Mouse (Mus musculus): Measurements from ENCODE around the gene Cdh23. TPM values are rescaled to one million over a fixed set of nuclear protein-coding genes. Genes with fewer than 3 reads are reported as not detected.
A peak's percentile ranks its signal among the peaks of the same experiment; 100 is the strongest.

Gene Cdh23
- polyA plus RNA-seq, 1 experiment: 2.1 TPM

DNA sequence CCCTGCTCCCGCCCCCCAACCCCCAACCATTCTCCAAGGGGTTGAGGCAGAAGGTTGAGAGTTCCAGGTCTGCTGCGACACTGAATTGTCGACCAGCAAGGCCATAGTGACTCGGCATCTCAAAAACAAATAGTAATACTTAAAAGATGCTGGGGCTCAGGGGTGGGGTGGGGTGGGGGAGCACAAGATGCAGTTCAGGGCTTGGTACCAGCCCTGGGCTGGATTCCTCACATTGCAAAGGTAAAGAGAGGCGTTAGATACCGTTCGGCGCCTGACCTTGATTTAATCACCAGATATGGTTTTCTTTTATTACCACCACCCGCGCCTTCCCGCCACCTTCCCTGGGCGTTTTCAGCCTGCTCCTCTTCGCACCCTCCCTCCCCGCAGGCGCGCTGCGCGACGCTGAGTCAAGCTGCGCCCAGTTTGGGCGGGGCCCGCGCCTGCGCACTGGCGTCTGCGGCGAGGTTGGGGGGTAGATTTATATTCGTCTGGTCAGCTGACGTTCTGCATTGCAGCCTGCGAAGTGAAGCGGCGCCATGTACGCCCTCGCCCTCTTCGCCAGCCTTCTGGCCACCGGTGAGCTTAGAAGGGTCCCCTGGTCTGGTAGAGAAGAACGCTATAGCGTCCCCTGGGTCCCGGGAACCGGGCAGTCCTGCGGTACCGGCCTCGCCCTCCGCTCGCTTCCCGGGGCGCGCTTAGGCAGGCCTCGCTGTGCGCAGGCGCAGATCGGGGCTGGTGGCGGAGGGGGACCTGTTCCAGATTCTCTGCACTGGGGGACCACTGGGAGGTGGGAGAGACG, 418.9 kb downstream of the Cdh23 start, which contains the start of gene Psap:
Psap (plus strand) TSS at position 421 of the 799 bp plus-strand sequence.
- Histone ChIP-seq H3K4me2 (ENCODE audit: low read depth) (peak within 1 kb of the TSS; percentile 91), H3K4me3 (peak within 1 kb of the TSS; percentile 97), H3K36me3 (ENCODE audit: control insufficient read depth, insufficient read depth) (no peaks in the 10 kb centered on the region), H3K27me3 (ENCODE audit: control insufficient read depth, insufficient read depth, insufficient read length) (no peaks in the 10 kb centered on the region), H3ac (ENCODE audit: control insufficient read depth, insufficient read length) (peak within 1 kb of the TSS; percentile 31), H3K79me2 (ENCODE audit: control insufficient read depth, insufficient read depth) (peaks cover 49% of the 10 kb centered on the region)
- TF ChIP-seq USF1 (IDR thresholded peaks at IDR 0.05; ENCODE audit: low read depth) (peak; percentile 78), TCF3 (IDR thresholded peaks at IDR 0.05; ENCODE audit: insufficient read length, low read depth) (no peak), E2F4 (IDR thresholded peaks at IDR 0.05; ENCODE audit: insufficient read depth) (peak; percentile 30), TCF12 (IDR thresholded peaks at IDR 0.05; ENCODE audit: insufficient read depth, poor library complexity, severe bottlenecking) (no peak), MYOG (IDR thresholded peaks at IDR 0.05; ENCODE audit: control insufficient read depth in 1 of 3, insufficient read depth in 1 of 3, insufficient read length in 2 of 3, low read depth in 2 of 3) (peak in 1 of 3 experiments; percentile 66), POLR2A (IDR thresholded peaks at IDR 0.05; ENCODE audit: insufficient read length, low read depth) (peak; percentile 97), CEBPB (IDR thresholded peaks at IDR 0.05; ENCODE audit: insufficient read depth, poor library complexity, severe bottlenecking) (no peak), MYOD1 (IDR thresholded peaks at IDR 0.05; ENCODE audit: control insufficient read depth in 1 of 3, insufficient read length in 2 of 3, low read depth in 2 of 3) (peak in 1 of 3 experiments; percentile 33), POLR2AphosphoS2 (IDR thresholded peaks at IDR 0.05; ENCODE audit: insufficient read length, low read depth) (peak; percentile 98), REST (IDR thresholded peaks at IDR 0.05; ENCODE audit: insufficient read depth, insufficient read length) (no peak), MAX (IDR thresholded peaks at IDR 0.05; ENCODE audit: low read depth) (no peak), SRF (IDR thresholded peaks at IDR 0.05; ENCODE audit: control insufficient read depth, insufficient read length, low read depth) (peak; percentile 49)

DNA sequence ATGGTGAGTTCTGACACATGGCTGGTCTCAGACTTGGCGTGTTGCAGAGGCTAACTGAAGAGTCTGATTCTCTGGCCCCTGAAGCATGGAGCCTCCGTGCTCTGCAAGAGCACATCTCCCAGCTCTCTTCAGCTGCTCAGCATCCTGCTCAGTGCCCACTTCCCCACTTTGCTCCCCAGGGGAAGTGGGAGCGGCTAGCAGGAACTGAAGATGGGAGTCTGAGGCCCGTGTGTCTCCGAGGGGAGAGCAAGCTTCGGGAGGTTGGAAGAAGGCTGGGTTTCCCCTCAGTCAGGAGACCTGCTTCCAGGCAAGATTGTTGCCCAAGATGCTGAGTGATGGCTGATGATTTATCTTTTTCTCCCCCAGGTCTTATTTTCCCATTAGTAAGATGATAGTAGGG, 422.9 kb downstream of the Cdh23 start:
- no peaks in the 10 kb centered on the region for H3K27me3 ChIP-seq (ENCODE audit: control insufficient read depth, insufficient read depth, insufficient read length)
- no peak overlapping the region for H3ac ChIP-seq (ENCODE audit: control insufficient read depth, insufficient read length)
- no peak overlapping the region for H3K4me2 ChIP-seq (ENCODE audit: low read depth)
- TF ChIP-seq SRF (IDR thresholded peaks at IDR 0.05; ENCODE audit: control insufficient read depth, insufficient read length, low read depth): no peak
- no peak for TF ChIP-seq TCF12 (IDR thresholded peaks at IDR 0.05; ENCODE audit: insufficient read depth, poor library complexity, severe bottlenecking)
- no peak for TF ChIP-seq POLR2AphosphoS2 (IDR thresholded peaks at IDR 0.05; ENCODE audit: insufficient read length, low read depth)
- no peak for TF ChIP-seq MAX (IDR thresholded peaks at IDR 0.05; ENCODE audit: low read depth)
- TF ChIP-seq REST (IDR thresholded peaks at IDR 0.05; ENCODE audit: insufficient read depth, insufficient read length): no peak
- no peak overlapping the region for H3K4me3 ChIP-seq
- H3K36me3 ChIP-seq (ENCODE audit: control insufficient read depth, insufficient read depth): no peaks in the 10 kb centered on the region
- H3K79me2 ChIP-seq (ENCODE audit: control insufficient read depth, insufficient read depth): peaks cover 9% of the 10 kb centered on the region

DNA sequence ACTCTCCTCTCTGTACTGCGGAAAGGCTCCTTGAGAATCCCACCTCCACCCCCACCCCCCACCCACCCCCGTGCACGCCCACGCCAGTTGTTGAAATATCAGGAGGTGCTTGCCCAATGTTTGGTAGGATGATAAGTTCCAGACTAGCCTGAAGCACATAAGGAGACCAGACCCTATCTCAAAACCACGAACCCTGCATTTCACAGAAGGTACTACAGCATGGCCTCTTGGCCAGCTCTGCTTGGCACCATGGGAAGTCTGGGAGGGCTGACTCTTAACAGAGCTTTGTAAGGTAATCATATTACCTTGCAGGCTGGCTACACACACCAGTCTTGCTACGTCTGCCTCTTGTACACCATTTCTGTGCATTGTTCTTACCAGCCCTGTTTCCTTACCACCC, 424.0 kb downstream of the Cdh23 start:
- Histone ChIP-seq H3K79me2 (ENCODE audit: control insufficient read depth, insufficient read depth) (no peaks in the 10 kb centered on the region), H3K4me2 (ENCODE audit: low read depth) (no peak overlapping the region), H3K27me3 (ENCODE audit: control insufficient read depth, insufficient read depth, insufficient read length) (no peaks in the 10 kb centered on the region), H3K4me3 (no peak overlapping the region), H3K36me3 (ENCODE audit: control insufficient read depth, insufficient read depth) (no peaks in the 10 kb centered on the region), H3ac (ENCODE audit: control insufficient read depth, insufficient read length) (no peak overlapping the region)
- no peak for TF ChIP-seq SRF (IDR thresholded peaks at IDR 0.05; ENCODE audit: control insufficient read depth, insufficient read length, low read depth)
- no peak for TF ChIP-seq MYOG (IDR thresholded peaks at IDR 0.05; ENCODE audit: control insufficient read depth in 1 of 3, insufficient read depth in 1 of 3, insufficient read length in 2 of 3, low read depth in 2 of 3)
- no peak for TF ChIP-seq USF1 (IDR thresholded peaks at IDR 0.05; ENCODE audit: low read depth)
- TF ChIP-seq MYOD1 (IDR thresholded peaks at IDR 0.05; ENCODE audit: control insufficient read depth in 1 of 3, insufficient read length in 2 of 3, low read depth in 2 of 3): no peak
- no peak for TF ChIP-seq CEBPB (IDR thresholded peaks at IDR 0.05; ENCODE audit: insufficient read depth, poor library complexity, severe bottlenecking)
- TF ChIP-seq E2F4 (IDR thresholded peaks at IDR 0.05; ENCODE audit: insufficient read depth): no peak
- TF ChIP-seq MAX (IDR thresholded peaks at IDR 0.05; ENCODE audit: low read depth): no peak
- TF ChIP-seq REST (IDR thresholded peaks at IDR 0.05; ENCODE audit: insufficient read depth, insufficient read length): no peak

DNA sequence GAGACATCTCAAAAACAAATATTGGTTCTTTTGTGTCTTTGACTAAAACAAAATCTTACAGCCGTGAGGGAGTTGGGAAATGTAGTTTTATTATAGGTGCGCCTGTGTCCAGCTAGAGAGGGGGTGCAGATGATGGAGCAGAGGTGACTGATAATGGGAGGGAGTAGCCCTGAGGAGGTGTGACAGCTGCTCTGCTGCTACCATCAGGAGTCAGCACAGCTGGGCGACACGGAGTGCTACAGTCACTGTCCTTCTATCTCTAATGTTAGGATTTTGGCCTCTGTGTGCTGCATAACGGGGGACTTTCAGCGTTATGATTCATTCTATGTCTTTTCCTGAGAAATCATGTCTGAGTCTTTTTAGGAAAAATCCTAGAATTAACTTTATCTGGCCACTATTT, 425.3 kb downstream of the Cdh23 start:
- no peaks in the 10 kb centered on the region for H3K27me3 ChIP-seq (ENCODE audit: control insufficient read depth, insufficient read depth, insufficient read length)
- H3K79me2 ChIP-seq (ENCODE audit: control insufficient read depth, insufficient read depth): no peaks in the 10 kb centered on the region
- H3ac ChIP-seq (ENCODE audit: control insufficient read depth, insufficient read length): no peak overlapping the region
- no peak overlapping the region for H3K4me2 ChIP-seq (ENCODE audit: low read depth)
- no peaks in the 10 kb centered on the region for H3K36me3 ChIP-seq (ENCODE audit: control insufficient read depth, insufficient read depth)
- TF ChIP-seq REST (IDR thresholded peaks at IDR 0.05; ENCODE audit: insufficient read depth, insufficient read length) (no peak), MYOD1 (IDR thresholded peaks at IDR 0.05; ENCODE audit: control insufficient read depth in 1 of 3, insufficient read length in 2 of 3, low read depth in 2 of 3) (peak in 2 of 3 experiments; percentile 22 to 78), TCF12 (IDR thresholded peaks at IDR 0.05; ENCODE audit: insufficient read depth, poor library complexity, severe bottlenecking) (no peak), USF1 (IDR thresholded peaks at IDR 0.05; ENCODE audit: low read depth) (no peak), MYOG (IDR thresholded peaks at IDR 0.05; ENCODE audit: control insufficient read depth in 1 of 3, insufficient read depth in 1 of 3, insufficient read length in 2 of 3, low read depth in 2 of 3) (peak in 2 of 3 experiments; percentile 10 to 56)
- H3K4me3 ChIP-seq: no peak overlapping the region

Data from myocyte (in vitro differentiated cells).